Mouse (Mus musculus) naive thymus-derived CD4-positive, alpha-beta T cell, adult 5 months (primary cell): ENCODE measurements around the gene Shisa8. TPM values are rescaled to one million over a fixed set of nuclear protein-coding genes. Genes with fewer than 3 reads are reported as not detected.

Source experiments
- polyA plus RNA-seq: library from polyadenylated mRNA; unstranded; fragments of 100-300 nt; shearing (Covaris generic); gene quantifications from one replicate; pipeline ENCODE4 v1.2.1, GENCODE M21; 2017

Shisa8 gene
- polyA plus RNA-seq: 0.44 TPM

DNA sequence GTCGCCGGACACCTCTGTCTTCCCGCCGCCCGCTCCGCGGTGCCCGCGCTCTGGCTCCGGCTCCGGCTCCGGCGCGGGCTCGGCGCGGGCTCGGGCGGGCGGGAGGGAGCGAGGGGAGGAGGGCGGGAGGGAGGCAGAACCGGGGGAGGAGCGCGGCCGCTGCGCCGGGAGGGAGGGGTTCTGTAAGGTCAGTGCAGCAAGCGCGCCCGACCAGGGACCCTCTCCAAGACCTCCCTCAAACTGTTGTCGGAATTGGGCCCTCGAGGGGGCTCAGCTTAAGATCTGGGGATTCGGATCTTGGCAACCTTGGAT is at the start of gene Shisa8:
Gene Shisa8 (minus strand): TSS at position 64 of the 312 bp plus-strand sequence.

DNA sequence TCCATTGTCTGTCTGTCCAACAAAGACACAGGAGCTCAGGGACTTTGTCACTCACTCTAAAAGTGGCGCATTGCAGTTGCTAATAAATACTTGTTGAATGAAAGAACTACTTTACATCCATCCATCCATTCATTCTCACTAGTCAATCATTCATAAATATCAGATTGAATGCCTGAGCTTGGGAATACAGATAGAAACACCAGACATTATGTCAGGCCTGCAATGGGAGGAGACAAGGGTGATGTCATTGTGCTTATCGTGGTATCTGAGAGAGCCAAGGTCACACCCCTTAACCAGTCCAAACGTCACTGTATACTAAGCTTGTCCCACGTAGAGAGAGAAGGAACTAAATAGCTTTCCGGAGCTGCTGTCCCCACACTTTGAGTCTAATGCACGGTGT is 39.5 kb upstream of the Shisa8 start, which contains the start of gene 1500009C09Rik:
Gene 1500009C09Rik (plus strand): TSS at position 301 of the 400 bp plus-strand sequence.

GRCm38 (mm10) chr15:82244115-82244804 is 31.6 kb upstream of the Shisa8 start, which contains the start of gene Cenpm:
Gene Cenpm (minus strand): TSS chr15:82244748.

DNA sequence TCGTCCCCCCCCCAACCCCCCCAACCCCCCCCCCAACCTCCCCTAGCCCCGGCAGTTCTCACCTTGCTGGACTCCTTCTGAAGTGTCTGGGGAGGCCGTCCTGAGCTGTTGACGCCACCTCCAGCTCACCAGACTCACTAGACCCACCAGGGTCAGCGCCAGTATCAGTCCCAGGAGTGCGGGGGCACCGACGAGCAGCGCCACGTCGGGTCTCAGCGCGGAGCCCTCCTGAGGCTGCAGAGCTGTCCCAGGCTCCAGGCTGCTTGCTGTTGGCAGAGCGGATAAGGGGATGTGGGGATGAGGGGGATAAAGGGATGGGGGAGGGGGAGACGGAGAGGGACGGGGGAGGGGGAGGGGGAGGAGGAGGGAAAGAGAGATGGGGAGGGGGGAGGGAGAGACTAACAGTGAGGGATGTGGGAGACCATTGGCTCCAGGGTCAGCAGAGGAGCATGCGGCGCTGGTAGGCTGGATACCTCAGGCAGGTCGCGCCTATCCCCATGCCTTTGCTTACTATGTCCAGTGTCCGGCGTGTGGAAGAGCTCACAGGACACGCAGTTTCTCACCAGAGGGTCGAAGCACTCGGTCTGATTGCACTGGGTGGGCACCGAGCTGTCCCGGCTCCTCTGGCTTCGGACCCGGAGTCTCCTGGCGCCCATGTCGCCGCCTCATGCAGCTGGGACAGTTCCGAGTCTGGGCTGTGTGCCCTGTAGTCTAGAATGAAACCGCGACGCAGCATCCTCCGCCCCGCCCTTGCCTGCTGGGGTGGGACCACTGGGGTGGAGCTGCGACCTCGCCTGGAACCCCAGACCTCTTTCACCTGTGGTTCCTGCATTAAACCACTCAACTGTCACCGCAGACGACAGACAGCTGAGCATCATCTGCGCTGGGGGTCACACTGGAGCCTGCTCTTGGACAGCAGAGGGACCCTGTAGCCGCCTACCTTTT is 11.3 kb upstream of the Shisa8 start, which contains the start of gene Tnfrsf13c:
Gene Tnfrsf13c (minus strand): TSS at position 713 of the 945 bp plus-strand sequence.

Other genes starting within 250 kb of the Shisa8 start
- not detected for gene 1700029P11Rik, start 232.3 kb downstream of the Shisa8 start, polyA plus RNA-seq
- 50.4 TPM for gene Xrcc6, start 225.0 kb downstream of the Shisa8 start, polyA plus RNA-seq
- 30.8 TPM for gene Desi1, start 179.0 kb downstream of the Shisa8 start, polyA plus RNA-seq
- gene Snu13, start 165.2 kb downstream of the Shisa8 start, polyA plus RNA-seq: 162 TPM
- gene 4930407I10Rik, start 153.7 kb downstream of the Shisa8 start, polyA plus RNA-seq: not detected
- not detected for gene Mei1, start 142.8 kb downstream of the Shisa8 start, polyA plus RNA-seq
- gene Ccdc134, start 84.9 kb downstream of the Shisa8 start, polyA plus RNA-seq: 36.0 TPM
- gene Srebf2, start 65.6 kb downstream of the Shisa8 start, polyA plus RNA-seq: 196 TPM
- 0.77 TPM for gene Tnfrsf13c, start 11.6 kb upstream of the Shisa8 start, polyA plus RNA-seq
- 3.2 TPM for gene Cenpm, start 31.9 kb upstream of the Shisa8 start, polyA plus RNA-seq
- gene 1500009C09Rik, start 39.6 kb upstream of the Shisa8 start, polyA plus RNA-seq: not detected
- not detected for gene Sept3, start 62.1 kb upstream of the Shisa8 start, polyA plus RNA-seq
- gene Wbp2nl, start 86.1 kb upstream of the Shisa8 start, polyA plus RNA-seq: not detected
- gene Naga, start 126.1 kb upstream of the Shisa8 start, polyA plus RNA-seq: 23.9 TPM
- gene Pheta2, start 126.1 kb upstream of the Shisa8 start, polyA plus RNA-seq: 0.44 TPM
- 170 TPM for gene Smdt1, start 126.1 kb upstream of the Shisa8 start, polyA plus RNA-seq
- gene Ndufa6, start 141.5 kb upstream of the Shisa8 start, polyA plus RNA-seq: 347 TPM
- gene Cyp2d22, start 167.4 kb upstream of the Shisa8 start, polyA plus RNA-seq: 38.3 TPM
- gene Cyp2d11, start 181.2 kb upstream of the Shisa8 start, polyA plus RNA-seq: not detected
- not detected for gene Cyp2d10, start 194.4 kb upstream of the Shisa8 start, polyA plus RNA-seq
- gene Cyp2d9, start 220.6 kb upstream of the Shisa8 start, polyA plus RNA-seq: not detected